Mouse (Mus musculus) MEL (cell line): ENCODE measurements at regions not wholly inside any gene's neighbourhood (a gene's known extent, or its start where the extent isn't known, plus 50 kb on each side); places are given as distances from the start of the nearest gene placed in this dataset.

Experiments
- CHD1 ChIP-seq: IDR thresholded peaks from 2 replicates; pipeline ENCODE4 v1.6.1; 2012; ENCODE audit warnings: low read depth, mild to moderate bottlenecking, inconsistent platforms, low read length, improper control_type of control experiment
- CHD2 ChIP-seq: IDR thresholded peaks from 2 replicates; pipeline ENCODE4 v1.6.1; 2011; ENCODE audit warnings: low read length, improper control_type of control experiment
- E2F4 ChIP-seq: IDR thresholded peaks from 2 replicates; pipeline ENCODE4 v1.6.1; 2011; ENCODE audit warnings: low read depth, low read length, improper control_type of control experiment, borderline replicate concordance
- EP300 ChIP-seq, 2 experiments: IDR thresholded peaks; 2 replicates each; pipeline ENCODE4 v1.6.1; 2011; ENCODE audit warnings: improper control_type of control experiment in 2 of 2, low read length in 2 of 2, low read depth in 1 of 2, mild to moderate bottlenecking in 1 of 2
- GATA1 ChIP-seq: IDR thresholded peaks from 2 replicates; pipeline ENCODE4 v1.6.1; 2011; ENCODE audit warnings: low read depth, low read length, improper control_type of control experiment
- MAX ChIP-seq: IDR thresholded peaks from 2 replicates; pipeline ENCODE4 v1.6.1; 2011; ENCODE audit warnings: low read length, improper control_type of control experiment
- MEF2A ChIP-seq: IDR thresholded peaks from 2 replicates; pipeline ENCODE4 v1.6.1; 2014; ENCODE audit warnings: low read depth, mild to moderate bottlenecking, inconsistent platforms, low read length, improper control_type of control experiment; ENCODE audit not compliant: poor library complexity, insufficient replicate concordance, severe bottlenecking; ENCODE audit errors: extremely low read depth
- POLR2A ChIP-seq, 2 experiments: IDR thresholded peaks; 2 replicates each; pipeline ENCODE4 v1.6.1; 2011 to 2012; ENCODE audit warnings: low read length in 2 of 2, mild to moderate bottlenecking in 2 of 2, control low read depth in 1 of 2, improper control_type of control experiment in 1 of 2, low read depth in 1 of 2, moderate library complexity in 1 of 2; ENCODE audit not compliant: control insufficient read depth in 1 of 2, insufficient read depth in 1 of 2, poor library complexity in 1 of 2
- POLR2AphosphoS2 ChIP-seq: IDR thresholded peaks from 2 replicates; pipeline ENCODE4 v1.6.1; 2011; ENCODE audit warnings: low read length, improper control_type of control experiment
- UBTF ChIP-seq: IDR thresholded peaks from 2 replicates; pipeline ENCODE4 v1.6.1; 2012; ENCODE audit warnings: low read depth, mild to moderate bottlenecking, inconsistent platforms, low read length, improper control_type of control experiment, moderate library complexity, borderline replicate concordance; ENCODE audit not compliant: insufficient read depth
- USF1 ChIP-seq: IDR thresholded peaks from 2 replicates; pipeline ENCODE4 v1.6.1; 2014; ENCODE audit warnings: low read depth, mild to moderate bottlenecking, inconsistent platforms, low read length, improper control_type of control experiment, moderate library complexity
- ZC3H11A ChIP-seq: IDR thresholded peaks from 2 replicates; pipeline ENCODE4 v1.6.1; 2012; ENCODE audit warnings: low read depth, mild to moderate bottlenecking, inconsistent platforms, low read length, improper control_type of control experiment
- ZNF384 ChIP-seq: IDR thresholded peaks from 2 replicates; pipeline ENCODE4 v1.6.1; 2012; ENCODE audit warnings: low read depth, mild to moderate bottlenecking, inconsistent platforms, low read length, improper control_type of control experiment

DNA sequence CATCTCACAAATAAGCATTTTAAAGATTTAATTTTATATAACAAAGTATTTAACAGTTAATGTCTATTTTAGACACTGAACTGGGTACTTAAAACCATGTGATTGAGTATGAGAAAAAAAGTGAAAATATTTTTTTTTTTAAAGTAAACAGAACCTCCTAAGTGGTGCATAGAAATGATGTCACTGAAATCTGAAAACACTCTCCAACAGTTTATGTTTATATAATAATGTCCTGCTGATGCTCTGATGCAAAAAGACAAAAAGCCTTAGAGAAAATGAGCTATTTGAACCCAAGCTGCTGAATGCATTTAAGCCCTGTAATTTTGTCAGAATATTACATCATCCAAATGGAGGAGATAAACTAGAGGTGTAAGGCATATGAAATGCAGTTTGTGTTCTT lies 3447.1 kb downstream of the 9330182O14Rik start:
- TF ChIP-seq POLR2AphosphoS2 (no peak), POLR2A (IDR thresholded peaks at IDR 0.05; ENCODE audit: control insufficient read depth in 1 of 2, insufficient read depth in 1 of 2, low read depth in 1 of 2, low read length in 2 of 2, poor library complexity in 1 of 2) (no peak), GATA1 (no peak), ZNF384 (no peak), UBTF (no peak), E2F4 (no peak), MEF2A (no peak), CHD2 (no peak), USF1 (no peak), EP300 (IDR thresholded peaks at IDR 0.05; ENCODE audit: low read depth in 1 of 2, low read length in 2 of 2) (peak in 1 of 2 experiments; percentile 18; a peak in 1 of 4 replicates), ZC3H11A (no peak), MAX (no peak), CHD1 (no peak)
